Mouse (Mus musculus) lung, postnatal 0 days (tissue): Measurements from ENCODE around the gene Galm.

Experiments
- CTCF ChIP-seq: IDR thresholded peaks from 2 replicates; pipeline ENCODE4 v1.5.1; 2016; ENCODE audit warnings: antibody characterized with exemption, mild to moderate bottlenecking
- EP300 ChIP-seq: IDR thresholded peaks from 2 replicates; pipeline ENCODE4 v1.6.1; 2016; ENCODE audit warnings: antibody characterized with exemption, mild to moderate bottlenecking, control low read depth

- TF ChIP-seq CTCF, result no peak
- TF ChIP-seq EP300, result no peak
Measured at GRCm38 (mm10) chr17:80128476-80128990, 1.3 kb downstream of the Galm start.
